25 mouse cellular contexts compared by ENCODE assay signal in genomic region chr15:27552129-27552700, GRCm38 (mm10).
DNase-seq lines count a peak whose midpoint lies in the region; ATAC-seq and TF ChIP-seq lines count a peak whose summit lies in the region.
"Had no signal": no experiment of that assay in that cellular context is flagged by ENCODE, and none has a peak within 500 bp of the region (broad histone marks: within the 10 kb centered on the region; RNA-seq: fewer than 3 reads in every experiment).

No protein-coding gene starts in this region.

- no peak overlapping the region for H3K4me2 ChIP-seq in hindbrain, embryonic 14.5 days (replicated peaks)
- H3K4me2 ChIP-seq: embryonic facial prominence, embryonic 13.5 days; forebrain, embryonic 15.5 days; intestine, embryonic 15.5 days; liver, embryonic 15.5 days; lung, embryonic 15.5 days; midbrain, embryonic 13.5 days had no signal

- no peaks in the 10 kb centered on the region for H3K9me3 ChIP-seq in hindbrain, embryonic 14.5 days (ENCODE audit: control insufficient read depth, low read length)
- H3K9me3 ChIP-seq: embryonic facial prominence, embryonic 13.5 days; forebrain, embryonic 15.5 days; intestine, embryonic 15.5 days; liver, embryonic 15.5 days; lung, embryonic 15.5 days; megakaryocyte, embryonic 14.5 days; midbrain, embryonic 13.5 days had no signal

- H3K27ac ChIP-seq in left cerebral cortex, adult 2 months = peak overlapping the region; percentile 8; the same call in 1 of the 2 replicates
- H3K27ac ChIP-seq in hindbrain, embryonic 14.5 days = no peak overlapping the region
- H3K27ac ChIP-seq: embryonic facial prominence, embryonic 13.5 days; forebrain, embryonic 15.5 days; intestine, embryonic 15.5 days; layer of hippocampus, adult 2 months; liver, embryonic 15.5 days; lung, embryonic 15.5 days; midbrain, embryonic 13.5 days had no signal

- no peak for ATAC-seq in hindbrain, embryonic 14.5 days (ENCODE audit: low FRiP score)
- ATAC-seq: activated CD4-positive, CD25-positive, alpha-beta regulatory T cell, adult 4 months; forebrain, embryonic 15.5 days; hindbrain, embryonic 16.5 days; intestine, embryonic 15.5 days; midbrain, embryonic 13.5 days had no signal

- no peak for TF ChIP-seq CTCF in left cerebral cortex, adult 2 months (IDR thresholded peaks at IDR 0.05)

- peak; percentile 92 for DNase-seq in heart, adult 11 months
- no peak for DNase-seq in heart, postnatal 14 days
- no peak for DNase-seq in left cerebral cortex, adult 2 months (ENCODE audit: extremely low spot score in 1 of 2, low spot score in 2 of 2)
- no peak for DNase-seq in left cerebral cortex, adult 11 months (ENCODE audit: low spot score)
- DNase-seq in heart, postnatal 10 days = peak; percentile 50 to 53
- no peak for DNase-seq in hindbrain, embryonic 14.5 days (ENCODE audit: low spot score)
- no peak for DNase-seq in kidney, adult 11 months
- DNase-seq: adrenal gland, adult 8-10 months; cerebellum, adult 18-20 months; cerebellum, postnatal 25 days; kidney, postnatal 25 days; liver; lung, postnatal 36 days; right cerebral cortex, postnatal 14 days; spleen, adult 18-20 months had no signal

- no peak overlapping the region for H3K4me3 ChIP-seq in left cerebral cortex, adult 2 months
- H3K4me3 ChIP-seq in hindbrain, embryonic 14.5 days (replicated peaks; ENCODE audit: low read length) = no peak overlapping the region
- H3K4me3 ChIP-seq: embryonic facial prominence, embryonic 13.5 days; forebrain, embryonic 15.5 days; intestine, embryonic 15.5 days; layer of hippocampus, adult 2 months; liver, embryonic 15.5 days; lung, embryonic 15.5 days; megakaryocyte, embryonic 14.5 days; midbrain, embryonic 13.5 days had no signal

- H3K9ac ChIP-seq in hindbrain, embryonic 14.5 days = no peak overlapping the region
- H3K9ac ChIP-seq: embryonic facial prominence, embryonic 13.5 days; forebrain, embryonic 15.5 days; intestine, embryonic 15.5 days; liver, embryonic 15.5 days; lung, embryonic 15.5 days; midbrain, embryonic 13.5 days had no signal

- H3K27me3 ChIP-seq in hindbrain, embryonic 14.5 days (ENCODE audit: control insufficient read depth, insufficient read depth, low read length) = no peaks in the 10 kb centered on the region
- H3K27me3 ChIP-seq: embryonic facial prominence, embryonic 13.5 days; forebrain, embryonic 15.5 days; intestine, embryonic 15.5 days; liver, embryonic 15.5 days; lung, embryonic 15.5 days; megakaryocyte, embryonic 14.5 days had no signal

- peaks cover 6% of the 10 kb centered on the region for H3K36me3 ChIP-seq in hindbrain, embryonic 14.5 days (replicated peaks; ENCODE audit: control insufficient read depth, insufficient read depth)
- H3K36me3 ChIP-seq: embryonic facial prominence, embryonic 13.5 days; intestine, embryonic 15.5 days; lung, embryonic 15.5 days had no signal

- H3K4me1 ChIP-seq in hindbrain, embryonic 14.5 days (replicated peaks; ENCODE audit: control insufficient read depth, insufficient read depth, low read length) = peaks cover 14% of the 10 kb centered on the region; the same call in 1 of the 2 replicates
- H3K4me1 ChIP-seq: embryonic facial prominence, embryonic 13.5 days had no signal

- 88% methylated on average over 10 of the region's 10 CpGs for WGBS in hindbrain, embryonic 14.5 days

- intact Hi-C loops in heart, postnatal 14 days (cut with DNase I) = loop anchor here (5.0 kb wide), 1 partner anchor 85 kb away; the partner anchor contains the start of gene Ank
- intact Hi-C loops in left cerebral cortex, adult 2 months (cut with DNase I) = no loop called here
- intact Hi-C loops in heart, postnatal 10 days (cut with DNase I) = no loop called here

Comparison
In these comparisons a context has a peak if more than half of its experiments do, and no peak if none do; other contexts are left out.
1. DNase-seq: peak in heart, adult 11 months (single experiment) and heart, postnatal 10 days (2 of 2); none in heart, postnatal 14 days (0 of 2), left cerebral cortex, adult 2 months (0 of 2), left cerebral cortex, adult 11 months (single experiment), hindbrain, embryonic 14.5 days (single experiment) and kidney, adult 11 months (single experiment).